Mouse (Mus musculus): Measurements from ENCODE around the gene Nosip. TPM values are rescaled to one million over a fixed set of nuclear protein-coding genes. Genes with fewer than 3 reads are reported as not detected.
"Not testable (repeated sequence)": the region's sequence is repeated elsewhere in the genome, so short reads cannot be mapped to it uniquely, and the experiment has no call there.

The Nosip gene
- polyA plus RNA-seq, 1 experiment from 2014 or later, result 63.6 TPM

- no peak overlapping the region for H3K9ac ChIP-seq (replicated peaks; ENCODE audit: low read depth, low read length)
These were observed 31.3 kb downstream of the Nosip start for GRCm38 (mm10) chr7:45093516-45093905.

GRCm38 (mm10) chr7:45094121-45094520 is 31.9 kb downstream of the Nosip start:
- Histone ChIP-seq H3K4me2 (replicated peaks; ENCODE audit: low read depth, low read length) (no peak overlapping the region), H3K27ac (ENCODE audit: low read length) (no peak overlapping the region)

More at GRCm38 (mm10) chr7:45093516-45093905, 31.3 kb downstream of the Nosip start:
- no peak for ATAC-seq (ENCODE audit: insufficient number of reproducible peaks, insufficient read depth, low FRiP score, low read depth)
- H3K27ac ChIP-seq (ENCODE audit: low read length), result peak overlapping the region; percentile 83; the same call in 1 of the 2 replicates
- peaks cover 7% of the 10 kb centered on the region; the same call in 1 of the 2 replicates for H3K4me1 ChIP-seq (ENCODE audit: control insufficient read depth, insufficient read depth, low read length)
- H3K36me3 ChIP-seq (ENCODE audit: control insufficient read depth, insufficient read depth, low read length), result peaks cover 3% of the 10 kb centered on the region; the same call in 1 of the 2 replicates
- no peaks in the 10 kb centered on the region for H3K27me3 ChIP-seq (ENCODE audit: control insufficient read depth, insufficient read depth, low read length)
- no peaks in the 10 kb centered on the region for H3K9me3 ChIP-seq (ENCODE audit: control insufficient read depth, low read depth, low read length)
- H3K4me3 ChIP-seq (ENCODE audit: low read depth, low read length), result no peak overlapping the region
- no peak overlapping the region for H3K4me2 ChIP-seq (replicated peaks; ENCODE audit: low read depth, low read length)
- WGBS, result 29% methylated on average over 18 of the region's 18 CpGs

GRCm38 (mm10) chr7:45095367-45095766 is 33.1 kb downstream of the Nosip start:
- no peak for ATAC-seq (ENCODE audit: insufficient number of reproducible peaks, insufficient read depth, low FRiP score, low read depth)
- no peaks in the 10 kb centered on the region for H3K9me3 ChIP-seq (ENCODE audit: control insufficient read depth, low read depth, low read length)
- 84% methylated on average over 6 of the region's 6 CpGs for WGBS
- no peak overlapping the region for H3K4me3 ChIP-seq (ENCODE audit: low read depth, low read length)
- no peak overlapping the region for H3K9ac ChIP-seq (replicated peaks; ENCODE audit: low read depth, low read length)
- no peaks in the 10 kb centered on the region for H3K27me3 ChIP-seq (ENCODE audit: control insufficient read depth, insufficient read depth, low read length)
- H3K4me1 ChIP-seq (ENCODE audit: control insufficient read depth, insufficient read depth, low read length), result peaks cover 4% of the 10 kb centered on the region; the same call in 1 of the 2 replicates
- no peaks in the 10 kb centered on the region for H3K36me3 ChIP-seq (ENCODE audit: control insufficient read depth, insufficient read depth, low read length)
- no peak overlapping the region for H3K4me2 ChIP-seq (replicated peaks; ENCODE audit: low read depth, low read length)
- H3K27ac ChIP-seq (ENCODE audit: low read length), result no peak overlapping the region

More at GRCm38 (mm10) chr7:45094121-45094520, 31.9 kb downstream of the Nosip start:
- Histone ChIP-seq H3K4me3 (ENCODE audit: low read depth, low read length) (no peak overlapping the region), H3K27me3 (ENCODE audit: control insufficient read depth, insufficient read depth, low read length) (no peaks in the 10 kb centered on the region), H3K4me1 (ENCODE audit: control insufficient read depth, insufficient read depth, low read length) (peaks cover 7% of the 10 kb centered on the region; the same call in 1 of the 2 replicates), H3K9ac (replicated peaks; ENCODE audit: low read depth, low read length) (no peak overlapping the region), H3K36me3 (ENCODE audit: control insufficient read depth, insufficient read depth, low read length) (no peaks in the 10 kb centered on the region), H3K9me3 (ENCODE audit: control insufficient read depth, low read depth, low read length) (no peaks in the 10 kb centered on the region)
- WGBS, result 26% methylated on average over 7 of the region's 7 CpGs
- ATAC-seq (ENCODE audit: insufficient number of reproducible peaks, insufficient read depth, low FRiP score, low read depth), result no peak

GRCm38 (mm10) chr7:45095965-45096364 is 33.7 kb downstream of the Nosip start:
- H3K36me3 ChIP-seq (ENCODE audit: control insufficient read depth, insufficient read depth, low read length); H3K4me2 ChIP-seq (replicated peaks; ENCODE audit: low read depth, low read length); H3K27ac ChIP-seq (ENCODE audit: low read length); H3K27me3 ChIP-seq (ENCODE audit: control insufficient read depth, insufficient read depth, low read length); H3K9me3 ChIP-seq (ENCODE audit: control insufficient read depth, low read depth, low read length); ATAC-seq (ENCODE audit: insufficient number of reproducible peaks, insufficient read depth, low FRiP score, low read depth); H3K9ac ChIP-seq (replicated peaks; ENCODE audit: low read depth, low read length); H3K4me3 ChIP-seq (ENCODE audit: low read depth, low read length); H3K4me1 ChIP-seq (ENCODE audit: control insufficient read depth, insufficient read depth, low read length): not testable (repeated sequence)
- 95% methylated on average over 14 of the region's 14 CpGs for WGBS

- H3K9ac ChIP-seq (replicated peaks; ENCODE audit: low read depth, low read length), result no peak overlapping the region
- 57% methylated on average over 6 of the region's 6 CpGs for WGBS
- no peaks in the 10 kb centered on the region for H3K27me3 ChIP-seq (ENCODE audit: control insufficient read depth, insufficient read depth, low read length)
- no peak overlapping the region; the same call in 1 of the 2 replicates for H3K27ac ChIP-seq (ENCODE audit: low read length)
- H3K4me3 ChIP-seq (ENCODE audit: low read depth, low read length), result no peak overlapping the region
- H3K9me3 ChIP-seq (ENCODE audit: control insufficient read depth, low read depth, low read length), result no peaks in the 10 kb centered on the region
- no peak for ATAC-seq (ENCODE audit: insufficient number of reproducible peaks, insufficient read depth, low FRiP score, low read depth)
- H3K4me1 ChIP-seq (ENCODE audit: control insufficient read depth, insufficient read depth, low read length), result peaks cover 10% of the 10 kb centered on the region; the same call in 1 of the 2 replicates
- no peaks in the 10 kb centered on the region for H3K36me3 ChIP-seq (ENCODE audit: control insufficient read depth, insufficient read depth, low read length)
- no peak overlapping the region for H3K4me2 ChIP-seq (replicated peaks; ENCODE audit: low read depth, low read length)
These were observed 35.2 kb downstream of the Nosip start for GRCm38 (mm10) chr7:45097479-45097878.

- ATAC-seq (ENCODE audit: insufficient number of reproducible peaks, insufficient read depth, low FRiP score, low read depth), result no peak
- H3K4me3 ChIP-seq (ENCODE audit: low read depth, low read length), result no peak overlapping the region
- no peaks in the 10 kb centered on the region for H3K9me3 ChIP-seq (ENCODE audit: control insufficient read depth, low read depth, low read length)
- WGBS, result 87% methylated on average over 8 of the region's 8 CpGs
- H3K9ac ChIP-seq (replicated peaks; ENCODE audit: low read depth, low read length), result no peak overlapping the region
- H3K27ac ChIP-seq (ENCODE audit: low read length), result no peak overlapping the region
- peaks cover 18% of the 10 kb centered on the region for H3K4me1 ChIP-seq (ENCODE audit: control insufficient read depth, insufficient read depth, low read length)
- H3K36me3 ChIP-seq (ENCODE audit: control insufficient read depth, insufficient read depth, low read length), result no peaks in the 10 kb centered on the region
- no peak overlapping the region for H3K4me2 ChIP-seq (replicated peaks; ENCODE audit: low read depth, low read length)
- no peaks in the 10 kb centered on the region for H3K27me3 ChIP-seq (ENCODE audit: control insufficient read depth, insufficient read depth, low read length)
These were observed 36.5 kb downstream of the Nosip start for GRCm38 (mm10) chr7:45098541-45099240.

- Histone ChIP-seq H3K27me3 (ENCODE audit: control insufficient read depth, insufficient read depth, low read length) (no peaks in the 10 kb centered on the region), H3K9ac (replicated peaks; ENCODE audit: low read depth, low read length) (no peak overlapping the region), H3K4me2 (replicated peaks; ENCODE audit: low read depth, low read length) (no peak overlapping the region), H3K4me3 (ENCODE audit: low read depth, low read length) (no peak overlapping the region), H3K4me1 (ENCODE audit: control insufficient read depth, insufficient read depth, low read length) (peaks cover 26% of the 10 kb centered on the region), H3K9me3 (ENCODE audit: control insufficient read depth, low read depth, low read length) (no peaks in the 10 kb centered on the region), H3K36me3 (ENCODE audit: control insufficient read depth, insufficient read depth, low read length) (no peaks in the 10 kb centered on the region), H3K27ac (ENCODE audit: low read length) (no peak overlapping the region)
- 67% methylated on average over 6 of the region's 6 CpGs for WGBS
- ATAC-seq (ENCODE audit: insufficient number of reproducible peaks, insufficient read depth, low FRiP score, low read depth), result no peak
These were observed 37.8 kb downstream of the Nosip start for GRCm38 (mm10) chr7:45100046-45100445.

GRCm38 (mm10) chr7:45102441-45102840 is 40.2 kb downstream of the Nosip start:
- Histone ChIP-seq H3K27ac (ENCODE audit: low read length) (no peak overlapping the region; the same call in 1 of the 2 replicates), H3K9ac (replicated peaks; ENCODE audit: low read depth, low read length) (no peak overlapping the region), H3K27me3 (ENCODE audit: control insufficient read depth, insufficient read depth, low read length) (no peaks in the 10 kb centered on the region), H3K36me3 (ENCODE audit: control insufficient read depth, insufficient read depth, low read length) (no peaks in the 10 kb centered on the region), H3K9me3 (ENCODE audit: control insufficient read depth, low read depth, low read length) (no peaks in the 10 kb centered on the region), H3K4me3 (ENCODE audit: low read depth, low read length) (peak overlapping the region; percentile 32; the same call in 1 of the 2 replicates), H3K4me2 (replicated peaks; ENCODE audit: low read depth, low read length) (peak overlapping the region; percentile 53), H3K4me1 (ENCODE audit: control insufficient read depth, insufficient read depth, low read length) (peaks cover 26% of the 10 kb centered on the region)
- WGBS, result 74% methylated on average over 11 of the region's 11 CpGs
- no peak for ATAC-seq (ENCODE audit: insufficient number of reproducible peaks, insufficient read depth, low FRiP score, low read depth)
